In the genomic region with DNA sequence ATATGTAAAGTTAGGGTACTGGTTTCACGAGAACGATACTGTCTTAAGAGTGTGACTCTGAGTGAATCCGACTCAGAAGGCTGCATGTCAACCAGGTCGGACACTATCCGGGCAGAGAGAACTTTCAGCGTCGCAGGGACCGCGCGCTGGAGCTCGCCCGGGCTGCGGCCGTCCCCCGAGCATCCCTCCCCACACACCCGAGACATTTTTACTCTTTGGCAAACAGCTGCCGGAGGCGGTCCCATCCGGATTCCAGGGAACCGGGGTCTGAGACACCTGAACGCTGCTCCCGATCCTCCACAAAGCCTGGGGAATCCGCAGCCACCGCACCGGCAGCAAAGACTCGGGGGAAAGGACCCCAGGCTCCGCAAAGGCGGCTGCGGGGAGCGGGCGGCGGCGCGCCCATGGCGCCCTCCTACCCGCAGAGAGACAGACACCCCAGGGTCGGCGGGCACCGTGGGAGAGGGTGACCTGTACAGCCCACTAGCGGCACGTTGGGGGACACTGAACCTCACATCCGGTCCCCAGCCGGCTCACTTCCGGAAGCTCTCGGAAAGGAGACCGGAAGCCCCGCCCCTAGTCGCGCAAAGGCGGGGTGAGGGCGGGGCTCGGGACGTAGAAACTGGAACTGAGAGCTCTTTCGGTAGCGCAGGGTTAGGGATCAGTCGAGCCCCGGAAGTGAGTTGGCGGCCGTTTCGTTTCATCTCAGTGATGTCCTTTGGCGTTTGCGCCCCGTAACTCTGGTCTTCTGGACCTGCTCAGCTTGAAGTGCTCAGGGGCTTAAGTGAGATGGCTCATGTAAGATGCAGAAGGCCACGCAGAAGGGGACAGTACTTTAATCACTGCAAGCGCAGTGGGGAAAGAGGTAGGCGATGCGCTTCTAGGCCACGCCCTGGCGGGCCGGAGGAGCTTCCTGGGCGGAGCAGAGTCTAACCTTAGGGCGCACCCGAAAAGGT, we compare ENCODE assay signal across 8 mouse cellular contexts. TPM values are rescaled to one million over a fixed set of nuclear protein-coding genes. Genes with fewer than 3 reads are reported as not detected.
DNase-seq lines count a peak whose midpoint lies in the region; ATAC-seq lines count a peak whose summit lies in the region.

A gene (minus strand): TSS at position 535 of the 956 bp plus-strand sequence.

- no peaks in the 10 kb centered on the region; the same call in 1 of the 2 replicates for H3K4me1 ChIP-seq in hindbrain, embryonic 11.5 days (replicated peaks; ENCODE audit: control insufficient read depth, insufficient read depth, low read length)

- ATAC-seq in hindbrain, embryonic 11.5 days (ENCODE audit: low FRiP score), result peak; percentile 97

- H3K9me3 ChIP-seq in hindbrain, embryonic 11.5 days (ENCODE audit: control insufficient read depth, low read length), result no peaks in the 10 kb centered on the region

- WGBS in hindbrain, embryonic 11.5 days, result under 1% methylated on average over 73 of the region's 73 CpGs

- H3K27ac ChIP-seq in hindbrain, embryonic 11.5 days (ENCODE audit: low read depth, low read length), result peak within 1 kb of the TSS; percentile 92

- H3K4me3 ChIP-seq in hindbrain, embryonic 11.5 days (ENCODE audit: low read depth, low read length), result peak within 1 kb of the TSS; percentile 98

- peak; percentile 99 for DNase-seq in Muller cell, postnatal 12 days (ENCODE audit: inconsistent ontology term)
- peak; percentile 97 for DNase-seq in cerebellum, adult 9-11 months
- peak; percentile 92 to 97 for DNase-seq in frontal cortex, adult 2 months (ENCODE audit: extremely low spot score in 1 of 2, low spot score in 1 of 2)
- DNase-seq in hindbrain, embryonic 11.5 days (ENCODE audit: low spot score), result peak; percentile 99
- peak; percentile 94 to 96 for DNase-seq in layer of hippocampus, postnatal 10 days (ENCODE audit: low spot score in 2 of 2)
- DNase-seq in lung, postnatal 10 days, result peak; percentile 96
- DNase-seq in ovary, postnatal 36 days (ENCODE audit: low spot score), result peak; percentile 95
- peak; percentile 96 for DNase-seq in thymus, postnatal 25 days

- H3K9ac ChIP-seq in hindbrain, embryonic 11.5 days (ENCODE audit: low read depth, low read length), result peak within 1 kb of the TSS; percentile 94

- peaks cover 10% of the 10 kb centered on the region for H3K36me3 ChIP-seq in hindbrain, embryonic 11.5 days (ENCODE audit: control insufficient read depth, insufficient read depth, low read length)

- no peaks in the 10 kb centered on the region for H3K27me3 ChIP-seq in hindbrain, embryonic 11.5 days (ENCODE audit: control insufficient read depth, insufficient read depth, low read length)

- peak within 1 kb of the TSS; percentile 66 for H3K4me2 ChIP-seq in hindbrain, embryonic 11.5 days (replicated peaks; ENCODE audit: low read depth, low read length)

RNA-seq across cellular contexts. Expression of the gene that starts here (rescaled TPM):
- 16.4 and 18.1 TPM in 2 replicates for polyA plus RNA-seq in frontal cortex, adult 2 months (2012; rRNA removed)
- 26.9 and 35.6 TPM in 2 replicates for polyA plus RNA-seq in hindbrain, embryonic 11.5 days (2014; fragmentation: Nextera tagmentation; extraction: Ambion mirVana)
- total RNA-seq in layer of hippocampus, postnatal 10 days (2021), result 10 to 100 TPM; 30.5 to 32.9 TPM

Comparison
In these comparisons a context has a peak if more than half of its experiments do, and no peak if none do; other contexts are left out.
1. Peak in every context shown above with its lines: DNase-seq, ATAC-seq, H3K4me3 ChIP-seq and H3K27ac ChIP-seq.